Mouse (Mus musculus): ENCODE results near the gene Megf11. TPM values are rescaled to one million over a fixed set of nuclear protein-coding genes. Genes with fewer than 3 reads are reported as not detected.
"Not testable (repeated sequence)": the region's sequence is repeated elsewhere in the genome, so short reads cannot be mapped to it uniquely, and the experiment has no call there.

Gene Megf11
- total RNA-seq, 2 experiments from 2014 or later = 1.2 to 1.6 TPM

DNA sequence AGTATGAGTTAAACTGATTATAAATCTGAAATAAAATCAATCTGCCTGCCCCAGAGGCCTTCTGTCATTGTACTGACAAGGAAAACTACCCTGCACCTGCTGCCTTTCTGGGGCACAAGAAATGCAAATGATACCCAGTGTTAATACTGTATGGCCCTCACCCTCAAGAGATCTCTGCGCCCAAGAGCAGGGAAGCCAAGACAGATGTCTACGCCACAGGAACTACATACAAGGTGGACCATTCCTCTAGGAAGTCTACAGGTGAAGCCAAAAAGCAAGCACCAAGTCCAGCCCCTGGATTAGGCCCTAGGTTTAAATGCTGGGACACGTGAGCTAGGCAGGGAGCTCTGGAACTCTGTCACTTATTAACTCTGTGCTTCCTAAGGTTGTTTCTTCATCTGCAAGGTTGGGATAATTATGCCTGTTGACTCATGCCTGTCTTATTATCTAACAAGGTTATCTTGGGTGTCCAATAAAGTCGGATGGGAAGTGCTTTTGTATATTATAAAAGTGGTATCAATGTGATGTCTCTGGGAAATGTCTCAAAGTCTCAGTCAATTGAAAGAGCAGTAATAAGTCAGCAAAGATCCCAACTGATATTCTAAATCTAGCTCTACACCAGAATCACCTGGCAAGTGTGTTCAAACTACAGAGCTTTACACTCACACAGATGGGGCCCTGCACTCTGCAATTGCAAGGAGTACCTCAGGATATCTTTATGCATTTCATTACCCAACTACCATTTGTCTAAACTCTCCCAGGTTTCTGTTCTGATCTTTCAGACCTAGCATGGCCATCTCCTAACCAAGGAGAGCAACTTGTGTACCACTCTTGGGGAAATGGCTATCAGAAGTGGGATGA lies 315.3 kb downstream of the Megf11 start:
- DNase-seq = no peak

DNA sequence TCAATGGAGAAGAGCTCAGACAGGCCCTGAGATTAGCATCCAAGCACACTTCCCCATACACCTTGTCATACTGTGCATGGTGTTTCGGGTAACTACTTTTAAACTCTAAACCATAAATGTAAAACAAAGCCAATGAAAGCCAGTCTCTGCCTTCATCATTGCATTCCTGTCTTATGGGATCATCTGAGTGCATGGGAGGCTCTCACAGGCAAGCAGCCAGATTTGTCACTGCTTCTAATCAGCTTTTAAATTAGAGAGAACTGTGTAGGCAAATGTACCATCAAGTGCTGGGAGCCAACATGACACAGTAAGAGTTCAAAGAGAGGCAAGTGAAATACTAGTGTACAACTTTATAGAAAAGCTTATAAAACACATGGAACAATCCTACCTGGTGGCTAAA lies 316.2 kb downstream of the Megf11 start:
- peak; percentile 23 to 30 for DNase-seq

DNA sequence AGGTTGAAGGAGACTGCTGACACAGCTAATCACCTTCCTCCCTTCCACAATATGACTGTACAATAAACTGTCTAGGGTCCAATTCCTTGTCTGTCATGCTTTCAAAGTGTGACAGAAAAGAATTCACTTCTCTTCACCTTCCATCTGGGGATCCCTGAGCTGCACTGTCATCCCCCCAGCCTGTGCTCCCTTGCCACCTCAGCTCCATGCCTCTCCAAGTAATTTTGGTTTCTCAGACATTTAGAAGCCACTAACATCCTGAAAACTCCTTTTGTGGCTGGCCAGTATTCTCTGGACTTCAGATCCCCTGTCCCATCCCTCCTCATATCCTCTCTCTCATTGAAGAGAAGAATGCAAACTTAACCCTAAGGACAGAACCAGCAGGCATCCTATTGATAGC lies 317.0 kb downstream of the Megf11 start:
- DNase-seq = no peak

DNA sequence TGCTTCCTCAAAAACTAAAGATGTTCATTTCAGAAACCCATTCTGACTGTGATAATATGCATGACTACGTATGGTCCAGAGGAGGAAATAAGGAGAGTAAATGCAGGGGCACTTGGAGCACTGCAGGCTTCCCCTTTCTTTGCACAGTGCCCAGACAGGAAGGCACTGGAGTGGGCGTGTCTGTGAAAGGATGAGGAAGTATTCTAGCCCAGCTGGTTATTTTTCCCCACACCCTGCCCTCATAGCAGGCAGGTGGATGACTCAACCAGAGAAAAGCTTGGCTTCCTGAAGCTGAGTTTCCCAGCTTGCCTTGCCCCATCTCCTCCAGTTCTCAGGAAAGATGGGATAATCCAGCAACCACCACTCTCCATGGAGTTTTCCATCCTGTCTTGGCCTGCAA lies 317.5 kb downstream of the Megf11 start:
- DNase-seq = peak; percentile 38 to 79

DNA sequence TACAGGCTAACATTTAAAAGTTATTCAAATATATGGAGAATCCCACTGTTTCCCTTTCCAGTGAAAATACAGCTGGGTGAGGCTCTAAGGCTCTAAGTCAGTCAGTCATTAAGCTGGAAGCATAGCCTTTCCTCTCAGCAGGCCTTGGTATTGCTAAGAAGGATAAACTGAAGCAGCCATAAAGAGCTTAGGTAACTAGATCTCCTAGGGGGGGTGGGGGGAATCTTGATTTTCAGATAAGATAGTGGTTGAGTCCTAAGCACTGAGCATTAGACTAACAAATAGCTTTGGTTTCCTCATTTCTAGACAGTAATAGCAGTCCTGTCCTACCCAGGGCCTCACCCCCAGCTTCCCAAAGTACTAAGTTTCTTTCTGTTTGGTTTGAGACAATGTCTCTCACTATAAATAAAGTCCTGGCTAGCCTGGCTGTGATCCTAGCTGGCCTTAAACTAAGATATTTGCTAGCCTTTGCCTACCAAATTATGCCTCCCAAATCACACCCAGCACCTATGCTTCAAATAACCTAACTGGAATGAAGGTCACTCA lies 318.1 kb downstream of the Megf11 start:
- DNase-seq = no peak

DNA sequence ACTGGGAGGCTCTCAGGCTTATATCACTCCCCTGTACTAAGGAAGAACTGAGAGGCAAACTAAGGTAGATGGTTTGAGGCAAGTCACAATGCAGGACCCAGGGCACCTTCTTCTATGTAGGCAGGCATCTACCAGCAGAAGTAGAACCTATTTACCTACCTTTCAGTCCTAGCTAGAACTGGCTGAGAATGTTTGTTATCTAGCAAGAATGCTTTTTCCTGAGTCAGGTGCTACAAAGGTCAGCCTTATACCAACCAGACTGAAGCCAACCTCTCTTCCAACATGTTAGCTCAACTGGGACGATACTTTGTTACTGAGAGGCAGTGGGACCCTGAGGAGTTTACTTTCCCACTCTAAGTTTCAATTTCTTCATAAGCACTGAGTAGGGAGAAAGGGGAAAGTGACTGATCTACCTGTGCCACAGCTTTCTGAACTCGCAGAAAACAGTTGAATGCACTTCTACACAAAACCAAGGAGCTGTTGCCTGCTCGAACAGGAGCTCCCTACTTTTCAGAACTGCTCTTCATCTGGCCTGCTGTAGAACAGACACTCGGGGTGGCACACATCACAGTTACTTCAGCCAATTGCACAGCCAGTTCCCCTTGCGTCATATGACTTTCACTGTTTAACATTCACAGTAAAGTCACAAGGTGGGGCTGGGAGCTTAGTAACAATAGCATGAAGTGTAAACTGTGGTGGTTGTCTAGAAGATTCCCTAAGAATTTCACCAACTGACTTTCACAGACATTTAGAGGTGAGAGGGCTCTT lies 318.8 kb downstream of the Megf11 start:
- DNase-seq = no peak

DNA sequence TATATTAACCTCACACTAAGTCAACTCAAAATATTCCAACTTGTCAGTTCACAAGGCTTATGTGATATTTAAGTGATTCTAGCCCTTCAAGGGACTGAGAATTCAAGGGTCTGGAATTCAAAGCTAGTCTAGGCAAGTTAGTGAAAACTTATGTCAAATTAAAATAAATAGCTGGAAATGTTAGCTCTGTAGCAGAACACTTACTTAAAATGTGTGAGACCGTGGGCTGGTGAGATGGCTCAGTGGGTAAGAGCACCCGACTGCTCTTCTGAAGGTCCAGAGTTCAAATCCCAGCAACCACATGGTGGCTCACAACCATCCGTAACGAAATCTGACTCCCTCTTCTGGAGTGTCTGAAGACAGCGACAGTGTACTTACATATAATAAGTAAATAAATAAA lies 324.9 kb downstream of the Megf11 start:
- not testable (repeated sequence) for DNase-seq

DNA sequence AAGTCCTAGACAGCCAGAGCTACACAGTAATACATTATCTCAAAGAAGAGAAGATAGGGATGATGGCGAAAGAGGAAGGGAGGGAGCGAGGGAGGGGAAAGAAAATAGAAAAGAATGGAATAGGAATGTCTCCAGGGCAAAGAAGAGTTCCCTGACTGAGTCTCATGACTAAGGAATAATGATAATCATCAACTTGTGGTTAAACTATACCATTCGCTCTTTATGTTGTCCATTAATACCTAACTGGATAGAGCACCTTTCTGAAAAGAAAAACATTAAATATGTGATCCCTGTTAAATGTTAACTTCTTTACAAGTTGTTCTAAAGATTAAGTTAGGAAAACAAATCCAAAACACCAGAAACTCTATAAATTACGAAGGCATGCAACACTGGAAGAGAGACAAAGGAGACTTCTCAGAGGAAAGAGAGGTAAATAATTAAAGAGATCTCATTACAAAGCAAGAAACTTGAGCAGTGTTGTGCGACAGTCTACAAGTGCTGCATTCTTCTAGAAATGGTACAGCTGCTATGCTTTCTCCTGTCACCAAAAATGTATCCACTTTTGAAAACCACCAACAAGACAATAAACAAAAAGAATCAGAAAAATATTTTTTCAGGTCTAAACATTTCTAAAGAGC lies 334.2 kb downstream of the Megf11 start:
- no peak for DNase-seq

DNA sequence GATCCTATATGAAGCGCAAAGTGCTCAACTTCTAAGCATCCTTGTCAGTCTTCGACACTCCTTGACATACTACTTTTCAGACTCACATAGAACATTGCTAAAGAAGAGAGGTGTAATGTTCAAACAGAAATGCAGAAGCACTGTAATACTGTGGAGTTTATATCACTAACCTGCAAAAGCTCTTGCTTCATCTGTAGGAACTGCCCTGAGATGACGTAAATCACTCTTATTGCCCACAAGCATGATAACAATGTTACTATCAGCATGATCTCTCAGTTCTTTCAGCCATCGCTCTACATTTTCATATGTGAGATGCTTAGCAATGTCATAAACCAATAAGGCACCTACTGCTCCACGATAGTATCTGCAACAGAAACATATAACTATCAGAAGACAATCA lies 341.0 kb downstream of the Megf11 start:
- no peak for DNase-seq

DNA sequence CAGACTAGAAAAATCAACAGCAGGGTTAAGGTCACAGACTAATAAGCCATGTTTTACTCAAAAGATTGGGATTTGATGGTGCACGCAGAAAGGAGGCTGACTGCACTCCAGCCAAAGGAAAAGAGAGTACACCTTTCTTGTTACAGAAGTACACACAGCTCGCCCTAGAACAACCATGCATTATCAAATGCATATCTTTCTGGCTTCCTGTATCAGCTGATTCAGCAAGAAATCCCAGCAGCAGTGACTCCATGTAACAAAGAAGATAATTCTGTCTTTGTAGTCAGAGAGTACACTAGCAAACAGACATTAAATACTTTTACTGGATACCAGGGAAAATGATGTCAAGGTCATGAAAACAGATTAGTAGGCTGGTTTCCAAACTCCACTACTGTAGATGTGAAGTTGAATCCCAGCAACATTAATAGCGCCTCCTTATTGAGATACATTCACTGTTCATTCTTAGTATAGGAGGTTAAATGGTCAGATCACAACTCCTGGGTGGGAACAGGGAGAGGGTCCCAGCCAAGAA lies 345.7 kb downstream of the Megf11 start:
- DNase-seq = no peak

DNA sequence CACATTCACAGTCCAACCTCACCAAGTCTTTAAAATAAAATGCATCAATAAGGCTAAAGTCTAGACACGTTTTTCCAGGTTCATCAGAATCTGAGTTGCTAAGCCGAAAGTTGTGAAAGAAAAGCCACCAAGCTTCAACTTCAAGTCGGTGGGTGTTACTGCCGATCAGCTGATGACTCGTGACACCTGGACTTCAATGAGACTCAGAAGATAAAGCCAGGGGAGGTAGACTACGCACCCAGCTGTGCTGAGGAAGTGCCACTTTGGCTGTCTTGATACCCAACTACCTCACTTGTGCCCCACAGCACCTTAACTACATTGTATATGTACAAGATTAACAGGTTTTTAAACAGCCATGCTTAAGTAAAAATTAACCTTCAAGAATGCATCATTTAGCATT lies 348.7 kb downstream of the Megf11 start:
- no peak for DNase-seq

DNA sequence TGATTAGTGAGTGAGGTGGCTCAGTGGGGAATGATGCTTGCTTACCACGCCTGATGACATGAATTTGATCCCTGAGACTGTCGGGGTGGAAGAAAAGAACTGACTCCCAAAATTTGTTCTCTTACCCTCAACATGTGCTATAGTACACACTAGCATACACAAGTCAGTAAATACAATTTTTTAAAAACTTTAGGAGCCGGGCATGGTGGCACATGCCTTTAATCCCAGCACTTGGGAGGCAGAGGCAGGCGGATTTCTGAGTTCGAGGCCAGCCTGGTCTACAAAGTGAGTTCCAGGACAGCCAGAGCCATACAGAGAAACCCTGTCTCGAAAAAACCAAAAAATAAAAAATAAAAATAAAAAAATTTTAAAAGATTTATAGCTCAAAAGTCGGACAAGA lies 349.6 kb downstream of the Megf11 start:
- DNase-seq = not testable (repeated sequence)

DNA sequence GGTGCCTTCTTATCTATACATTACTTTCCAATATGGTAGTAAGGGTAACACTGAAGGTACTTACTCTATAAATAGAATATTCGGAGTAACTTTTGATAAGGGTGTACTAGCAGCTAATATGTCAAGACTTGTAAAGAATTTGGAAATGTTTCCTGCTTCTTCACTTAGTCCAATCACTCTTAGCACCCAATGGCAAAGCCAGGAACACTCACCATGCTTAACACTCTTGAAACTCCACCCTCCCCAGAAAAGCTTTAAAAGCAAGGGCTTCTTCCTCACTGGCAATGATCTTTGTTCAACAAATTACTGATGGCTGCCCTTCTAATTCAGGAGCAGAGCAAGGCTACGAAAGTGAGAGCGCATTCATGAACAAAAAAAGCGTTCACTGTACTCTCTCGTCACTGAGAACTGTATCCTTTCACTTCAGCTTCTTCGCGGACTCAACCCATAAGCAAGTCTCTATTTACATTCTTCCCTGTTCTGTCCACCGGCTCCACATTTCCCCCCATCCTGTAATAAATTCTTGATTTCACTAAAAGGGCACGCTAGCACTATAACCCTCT lies 350.7 kb downstream of the Megf11 start:
- no peak for DNase-seq

DNA sequence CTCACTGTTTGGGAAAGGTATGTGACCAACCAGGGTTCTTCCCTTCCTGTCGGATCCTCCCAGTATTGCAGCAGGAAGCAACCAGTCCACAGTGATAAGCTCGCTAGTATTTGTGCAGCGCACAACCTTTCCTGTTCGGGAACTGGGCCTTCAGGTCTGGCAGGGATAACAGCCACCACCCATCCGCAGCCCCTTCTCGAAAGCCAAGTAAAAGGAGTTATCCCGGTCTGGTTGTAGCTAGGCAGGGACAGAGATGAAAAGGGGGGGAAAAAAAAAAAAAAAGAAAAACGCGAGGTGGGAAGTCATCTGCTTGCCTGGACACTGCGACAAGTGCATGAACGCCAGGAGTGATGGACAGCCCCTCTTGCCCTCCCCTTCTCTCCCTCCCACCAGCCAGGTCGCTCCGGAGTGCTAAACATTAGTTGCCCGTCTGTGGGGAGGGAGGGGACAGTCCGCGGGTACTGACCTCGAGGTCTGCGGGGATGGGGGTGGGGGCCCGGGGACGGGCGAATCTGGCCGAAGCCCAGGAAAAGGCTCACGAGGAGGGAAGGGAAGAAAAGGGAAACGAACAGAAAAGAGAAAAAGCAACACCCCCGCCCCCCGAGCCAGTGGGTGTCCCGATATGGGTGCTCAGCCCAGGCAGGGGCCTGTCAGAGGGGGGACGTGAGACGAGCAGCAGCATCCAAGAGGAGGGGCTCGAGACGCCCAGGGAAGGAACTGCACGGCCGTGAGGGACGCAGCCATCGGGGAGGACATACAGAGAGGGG lies 351.4 kb downstream of the Megf11 start:
- DNase-seq = peak; percentile 83 to 91

DNA sequence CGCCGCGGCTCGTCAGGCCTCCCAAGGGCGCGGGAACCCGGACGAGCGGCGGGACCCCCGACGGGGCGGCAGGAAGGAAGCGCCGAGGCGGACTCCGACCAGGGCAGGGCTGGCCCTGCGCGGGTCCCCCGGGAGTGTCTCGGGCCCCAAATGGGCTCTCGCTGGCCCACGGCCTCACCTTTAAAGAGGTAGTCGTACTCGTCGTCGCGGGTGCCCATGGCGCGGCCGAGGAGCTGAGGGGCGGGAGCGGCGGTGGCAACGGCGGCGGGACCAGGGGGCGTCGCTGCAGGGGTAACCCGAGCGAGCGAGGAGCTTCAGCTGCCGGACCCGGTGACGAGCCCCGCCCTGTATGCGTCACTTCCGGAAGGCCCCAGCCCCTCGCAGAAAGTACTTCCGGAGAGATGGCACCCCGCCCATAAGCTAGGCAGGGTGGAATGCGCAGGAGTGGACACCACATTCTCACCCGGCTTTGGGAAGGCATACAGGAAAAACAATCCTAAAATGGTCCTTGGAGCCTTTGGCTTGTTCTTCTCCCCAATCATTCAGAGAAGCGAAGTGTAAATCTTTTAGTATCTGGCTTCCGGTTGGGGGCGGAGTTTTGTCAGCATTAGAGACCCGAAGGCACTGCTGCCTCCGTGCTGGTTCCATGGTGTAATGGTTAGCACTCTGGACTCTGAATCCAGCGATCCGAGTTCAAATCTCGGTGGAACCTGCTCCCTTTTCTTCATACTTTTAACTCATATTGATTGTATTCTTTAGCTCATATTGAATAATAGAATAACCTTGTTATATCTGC lies 352.2 kb downstream of the Megf11 start, which contains the start of gene Rab11a:
Gene Rab11a, minus strand, starts transcription at position 353 of the 796 bp plus-strand sequence.
- DNase-seq = peak; percentile 97 to 98

DNA sequence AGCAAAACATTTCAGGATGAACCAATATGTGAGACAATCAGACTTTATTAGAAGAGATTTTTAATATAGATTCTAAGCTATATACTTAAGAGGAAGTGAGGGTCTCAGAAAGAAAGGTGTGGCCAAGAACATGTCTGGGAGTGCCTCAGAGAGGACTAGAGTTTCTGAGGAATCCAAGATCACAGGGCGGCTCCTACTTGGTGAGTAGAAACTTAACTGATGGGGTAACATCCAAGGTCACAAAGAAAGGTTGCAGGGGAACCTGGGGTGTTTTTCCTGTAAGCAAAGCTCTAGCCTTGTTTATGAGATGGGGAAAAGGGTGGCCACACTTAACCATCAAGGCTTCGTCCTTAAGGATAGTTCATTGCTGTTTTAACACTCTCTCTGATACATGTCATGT lies 353.6 kb downstream of the Megf11 start:
- no peak for DNase-seq

DNA sequence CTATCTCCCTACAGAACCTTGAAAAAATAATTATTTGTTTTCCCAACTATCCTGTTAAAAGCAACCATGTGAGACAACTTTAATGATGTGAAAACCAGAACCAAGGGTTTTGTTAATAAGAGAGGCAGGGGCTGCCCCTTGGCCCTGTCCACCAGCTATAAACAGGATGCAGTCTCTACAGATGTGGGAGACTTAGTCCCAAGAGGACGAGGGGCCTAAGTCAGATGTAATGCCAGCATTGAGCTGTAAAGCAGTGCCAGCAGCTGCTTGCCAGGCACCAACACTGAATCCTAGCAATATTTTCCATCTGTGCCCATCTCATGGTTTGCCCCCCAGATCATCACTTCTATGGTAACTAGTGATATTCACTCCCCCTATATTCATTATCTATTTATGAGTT lies 357.0 kb downstream of the Megf11 start:
- no peak for DNase-seq

DNA sequence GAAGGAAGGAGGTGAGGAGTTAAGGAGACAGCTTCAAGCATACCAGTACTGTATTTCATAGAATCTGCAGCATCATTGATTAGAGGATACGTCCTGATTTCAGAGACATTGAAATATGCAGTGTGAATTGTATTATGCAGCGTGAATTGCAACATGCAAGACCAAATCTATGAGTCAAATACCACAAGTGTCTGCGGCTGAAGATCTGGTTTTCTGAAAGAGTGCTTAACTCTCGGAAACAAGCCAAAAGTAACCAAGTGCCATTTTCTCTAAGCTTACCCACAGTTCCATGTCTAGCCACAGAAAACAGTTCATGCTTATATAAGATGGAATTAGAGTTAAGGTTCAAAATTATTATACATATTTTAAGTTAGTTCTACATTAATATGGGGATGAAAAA lies 362.3 kb downstream of the Megf11 start:
- no peak for DNase-seq

DNA sequence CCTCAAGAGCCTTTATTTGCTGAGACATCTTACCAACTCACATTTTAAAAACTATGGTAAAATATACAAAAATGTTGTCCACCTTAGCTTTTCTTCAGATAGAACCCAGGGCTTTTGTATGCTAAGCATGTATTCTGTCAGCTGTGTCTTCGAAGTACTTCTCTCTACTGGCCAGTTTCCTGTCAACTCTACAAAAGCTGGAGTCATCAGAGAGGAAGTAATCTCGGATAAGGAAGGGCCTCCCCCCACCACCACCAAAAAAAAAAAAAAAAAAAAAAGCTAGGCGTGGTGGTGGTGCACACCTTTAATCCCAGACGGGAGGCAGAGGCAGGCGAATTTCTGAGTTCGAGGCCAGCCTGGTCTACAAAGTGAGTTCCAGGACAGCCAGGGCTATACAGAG lies 363.9 kb downstream of the Megf11 start:
- DNase-seq = no peak

DNA sequence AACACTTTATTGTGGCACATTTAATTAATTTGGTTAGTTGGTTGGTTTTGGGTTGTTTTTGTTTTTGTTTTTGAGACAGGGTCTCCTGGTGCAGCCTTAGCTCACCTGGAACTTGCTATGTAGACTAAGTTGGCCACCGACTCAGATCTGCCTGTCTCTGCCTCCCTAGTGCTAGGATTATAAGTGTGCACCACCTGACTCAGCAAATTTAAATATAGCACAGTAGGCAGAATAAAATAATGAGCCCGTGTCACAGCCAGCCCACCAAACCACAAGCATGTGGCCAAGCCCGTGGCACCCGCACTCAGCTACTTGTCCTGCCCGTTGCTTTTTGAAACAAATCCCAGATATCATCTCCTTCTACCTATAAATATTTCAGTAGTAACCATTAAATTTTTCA lies 367.1 kb downstream of the Megf11 start:
- no peak for DNase-seq
